9 mouse cellular contexts compared by ENCODE assay signal in the genomic region with DNA sequence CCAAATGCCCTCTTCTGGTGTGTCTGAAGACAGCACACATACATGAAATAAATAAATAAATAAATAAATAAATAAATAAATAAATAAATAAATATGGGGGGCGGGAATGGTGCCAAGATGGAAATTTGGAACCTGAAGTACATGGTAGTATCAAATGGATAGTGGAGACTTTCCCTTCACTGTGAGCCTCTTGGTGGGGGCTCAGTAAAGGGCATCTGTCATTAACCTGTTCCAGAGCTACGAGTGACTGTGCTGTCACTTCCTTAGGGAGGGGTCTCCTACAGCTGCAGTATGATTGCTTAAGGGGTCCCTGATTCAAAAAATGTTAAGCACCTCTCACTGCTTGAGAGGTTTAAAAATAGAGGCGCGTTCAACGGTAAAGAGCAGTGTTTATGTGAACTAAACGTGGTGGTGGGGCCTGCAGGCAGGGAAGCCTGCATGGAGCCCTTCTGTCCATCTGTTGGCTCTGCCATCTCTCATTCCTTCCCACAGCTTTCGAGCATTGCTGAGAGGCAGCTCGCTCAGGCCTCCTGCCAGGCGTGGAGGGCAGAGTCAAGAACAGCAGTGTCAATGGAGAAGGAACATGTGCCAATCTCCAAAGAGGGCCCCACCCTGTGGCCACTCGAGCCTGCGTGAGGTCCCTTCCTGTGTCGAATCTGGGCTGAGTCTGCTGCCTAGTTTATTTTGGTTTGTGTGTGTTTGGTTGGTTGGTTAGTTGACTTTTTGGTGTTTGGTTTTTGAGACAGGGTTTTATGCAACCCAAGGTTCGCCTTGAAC. TPM values are rescaled to one million over a fixed set of nuclear protein-coding genes. Genes with fewer than 3 reads are reported as not detected.
A peak's percentile ranks its signal among the peaks of the same experiment; 100 is the strongest.
DNase-seq lines count a peak whose midpoint lies in the region; ATAC-seq and TF ChIP-seq lines count a peak whose summit lies in the region.
"Had no signal": no experiment of that assay in that cellular context is flagged by ENCODE, and none has a peak within 500 bp of the region (broad histone marks: within the 10 kb centered on the region; RNA-seq: fewer than 3 reads in every experiment).

No protein-coding gene starts in this region.

- H3K4me1 ChIP-seq in kidney, postnatal 0 days (replicated peaks; ENCODE audit: insufficient read depth, low read length) = no peaks in the 10 kb centered on the region
- H3K4me1 ChIP-seq in forebrain, embryonic 13.5 days = peaks cover 8% of the 10 kb centered on the region

- no peaks in the 10 kb centered on the region for H3K9me3 ChIP-seq in kidney, postnatal 0 days (replicated peaks; ENCODE audit: low read length)
- H3K9me3 ChIP-seq in forebrain, embryonic 13.5 days (replicated peaks) = no peaks in the 10 kb centered on the region

- no peak for ATAC-seq in kidney, postnatal 0 days (replicated peaks; ENCODE audit: low FRiP score, low read depth)
- ATAC-seq in forebrain, embryonic 13.5 days = no peak

- DNase-seq in kidney, postnatal 0 days (ENCODE audit: low spot score) = no peak
- no peak for DNase-seq in kidney, postnatal 4 days
- DNase-seq in cerebellum, postnatal 25 days = peak; percentile 92 to 96
- peak; percentile 48 to 56 for DNase-seq in heart, postnatal 36 days
- DNase-seq in lung, postnatal 4 days = peak; percentile 68 to 87
- DNase-seq in left cerebral cortex, adult 11 months (ENCODE audit: low spot score) = no peak
- DNase-seq in right cerebral cortex, postnatal 14 days = no peak
- DNase-seq: gastrocnemius, postnatal 25 days had no signal

- 78% methylated on average over 13 of the region's 13 CpGs for WGBS in kidney, postnatal 0 days
- WGBS in forebrain, embryonic 13.5 days = 80% methylated on average over 13 of the region's 13 CpGs

- no peak overlapping the region for H3K9ac ChIP-seq in kidney, postnatal 0 days (ENCODE audit: low read depth, low read length)
- no peak overlapping the region for H3K9ac ChIP-seq in forebrain, embryonic 13.5 days

- intact Hi-C loops in heart, postnatal 36 days (cut with DNase I) = no loop called here

- H3K4me3 ChIP-seq in kidney, postnatal 0 days (replicated peaks; ENCODE audit: low read depth, low read length) = no peak overlapping the region
- H3K4me3 ChIP-seq in forebrain, embryonic 13.5 days = no peak overlapping the region

- H3K4me2 ChIP-seq in kidney, postnatal 0 days (ENCODE audit: low read length) = no peak overlapping the region
- H3K4me2 ChIP-seq in forebrain, embryonic 13.5 days = no peak overlapping the region

- no peaks in the 10 kb centered on the region for H3K27me3 ChIP-seq in kidney, postnatal 0 days (ENCODE audit: insufficient read depth, low read length)
- H3K27me3 ChIP-seq in forebrain, embryonic 13.5 days = peaks cover 8% of the 10 kb centered on the region; the same call in 1 of the 2 replicates

- no peaks in the 10 kb centered on the region for H3K36me3 ChIP-seq in kidney, postnatal 0 days (ENCODE audit: insufficient read depth, low read length)
- H3K36me3 ChIP-seq in forebrain, embryonic 13.5 days (ENCODE audit: poor library complexity, severe bottlenecking) = no peaks in the 10 kb centered on the region

- TF ChIP-seq CTCF in kidney, postnatal 0 days (IDR thresholded peaks at IDR 0.05; ENCODE audit: low read depth) = 0 out of 2 replicates have a peak, but pooled peaks have one; percentile 4

- H3K27ac ChIP-seq in kidney, postnatal 0 days = no peak overlapping the region
- no peak overlapping the region for H3K27ac ChIP-seq in forebrain, embryonic 13.5 days

RNA-seq across cellular contexts. Expression of a gene that starts 46.8 kb away (rescaled TPM):
- 4.2 and 4.6 TPM in 2 replicates for polyA plus RNA-seq in kidney, postnatal 0 days (2015; fragmentation: Nextera tagmentation; extraction: Ambion mirVana)
- total RNA-seq in heart, postnatal 36 days (2021) = 10 to 100 TPM in 1 of 2 experiments, 1 to 10 TPM in 1; 6.0 to 10.0 TPM
- polyA plus RNA-seq in forebrain, embryonic 13.5 days (2015; fragmentation: Nextera tagmentation; extraction: Ambion mirVana) = 2.2 and 2.6 TPM in 2 replicates

RNA-seq across cellular contexts. Expression of a gene that starts 49.3 kb away (rescaled TPM):
- polyA plus RNA-seq in kidney, postnatal 0 days (2015; fragmentation: Nextera tagmentation; extraction: Ambion mirVana) = 26.3 TPM in 2 replicates
- 1 to 10 TPM; 9.0 to 9.7 TPM for total RNA-seq in heart, postnatal 36 days (2021)
- polyA plus RNA-seq in forebrain, embryonic 13.5 days (2015; fragmentation: Nextera tagmentation; extraction: Ambion mirVana) = 13.9 and 15.8 TPM in 2 replicates

Comparison
In these comparisons a context has a peak if more than half of its experiments do, and no peak if none do; other contexts are left out.
1. DNase-seq: peak in cerebellum, postnatal 25 days (2 of 2), heart, postnatal 36 days (2 of 2) and lung, postnatal 4 days (2 of 2); none in kidney, postnatal 0 days (single experiment), kidney, postnatal 4 days (0 of 2), left cerebral cortex, adult 11 months (single experiment) and right cerebral cortex, postnatal 14 days (single experiment).